Mouse (Mus musculus) thymus, postnatal 14 days (tissue): ENCODE measurements around the gene Pnn.
"Not testable (repeated sequence)": the region's sequence is repeated elsewhere in the genome, so short reads cannot be mapped to it uniquely, and the experiment has no call there.

Experiments
- DNase-seq: peaks from one replicate; pipeline ENCODE4 v3.0.0; 2021

Gene Pnn

GRCm38 (mm10) chr12:59066448-59067077 is at the start of gene Pnn:
Pnn (plus strand) TSS chr12:59066884.
- peak; percentile 96 for DNase-seq

GRCm38 (mm10) chr12:59017970-59018369 is 48.7 kb upstream of the Pnn start:
- no peak for DNase-seq

GRCm38 (mm10) chr12:59019891-59020290 is 46.8 kb upstream of the Pnn start:
- no peak for DNase-seq

- DNase-seq = no peak
Observed at GRCm38 (mm10) chr12:59021306-59021705, 45.4 kb upstream of the Pnn start.

GRCm38 (mm10) chr12:59032101-59032500 is 34.6 kb upstream of the Pnn start:
- DNase-seq = peak; percentile 30

GRCm38 (mm10) chr12:59039162-59039970 is 27.3 kb upstream of the Pnn start:
- no peak for DNase-seq

GRCm38 (mm10) chr12:59039971-59040844 is 26.5 kb upstream of the Pnn start:
- peak; percentile 21 for DNase-seq

GRCm38 (mm10) chr12:59040851-59041250 is 25.8 kb upstream of the Pnn start:
- DNase-seq = no peak

GRCm38 (mm10) chr12:59052470-59052869 is 14.2 kb upstream of the Pnn start:
- no peak for DNase-seq

GRCm38 (mm10) chr12:59053166-59053565 is 13.5 kb upstream of the Pnn start:
- DNase-seq = no peak

- no peak for DNase-seq
Observed at GRCm38 (mm10) chr12:59053976-59054375, 12.7 kb upstream of the Pnn start.

- no peak for DNase-seq
Observed at GRCm38 (mm10) chr12:59055196-59055850, 11.4 kb upstream of the Pnn start.

- DNase-seq = no peak
Observed at GRCm38 (mm10) chr12:59056222-59056621, 10.5 kb upstream of the Pnn start.

GRCm38 (mm10) chr12:59058242-59058641 is 8.4 kb upstream of the Pnn start:
- DNase-seq = not testable (repeated sequence)

GRCm38 (mm10) chr12:59060322-59060721 is 6.4 kb upstream of the Pnn start:
- no peak for DNase-seq

GRCm38 (mm10) chr12:59060993-59061595 is 5.6 kb upstream of the Pnn start, which contains the start of gene Trappc6b:
Trappc6b (minus strand) TSS chr12:59061472.
- peak; percentile 76 for DNase-seq

- no peak for DNase-seq
Observed at GRCm38 (mm10) chr12:59064837-59065236, 1.8 kb upstream of the Pnn start.

- DNase-seq = no peak
Observed at GRCm38 (mm10) chr12:59065776-59066175, 908 bp upstream of the Pnn start.

GRCm38 (mm10) chr12:59067095-59067494 is 411 bp downstream of the Pnn start:
- peak; percentile 73 for DNase-seq

- no peak for DNase-seq
Observed at GRCm38 (mm10) chr12:59068791-59069190, 2.1 kb downstream of the Pnn start.

GRCm38 (mm10) chr12:59072286-59072685 is 5.6 kb downstream of the Pnn start:
- no peak for DNase-seq

GRCm38 (mm10) chr12:59074052-59074451 is 7.4 kb downstream of the Pnn start:
- no peak for DNase-seq
